Mouse (Mus musculus) liver, postnatal 0 days (tissue): ENCODE data around the gene Npepps. TPM values are rescaled to one million over a fixed set of nuclear protein-coding genes. Genes with fewer than 3 reads are reported as not detected.
"Not testable (repeated sequence)": the region's sequence is repeated elsewhere in the genome, so short reads cannot be mapped to it uniquely, and the experiment has no call there.

ENCODE experiments used
- ATAC-seq: fragments of 200-750 bp; cut with Nextera tagmentation; 2 replicates; pipeline ENCODE4 v1.8.0; 2017; ENCODE audit warnings: mild to moderate bottlenecking, moderate library complexity
- DNase-seq: peaks from one replicate; pipeline ENCODE4 v3.0.0-alpha.2; 2016
- H3K27ac ChIP-seq: fragments of 300-500 bp; sonication (generic); 2 replicates; pipeline ENCODE4 v1.5.1; 2014; ENCODE audit warnings: antibody characterized with exemption, moderate library complexity, mild to moderate bottlenecking, low read depth
- H3K27me3 ChIP-seq: fragments of 300-500 bp; sonication (generic); 2 replicates; pipeline ENCODE4 v1.6.1; 2014; ENCODE audit warnings: low read length, control low read depth, mixed read lengths; ENCODE audit not compliant: insufficient read depth
- H3K36me3 ChIP-seq: fragments of 300-500 bp; sonication (generic); replicated peaks from 2 replicates; pipeline ENCODE4 v1.6.1; 2014; ENCODE audit warnings: mild to moderate bottlenecking, control low read depth, low read length, moderate library complexity, mixed read lengths; ENCODE audit not compliant: insufficient read depth
- H3K4me1 ChIP-seq: fragments of 300-500 bp; sonication (generic); 2 replicates; pipeline ENCODE4 v1.6.1; 2014; ENCODE audit warnings: antibody characterized with exemption, mild to moderate bottlenecking, control low read depth; ENCODE audit not compliant: insufficient read depth
- H3K4me2 ChIP-seq: fragments of 300-500 bp; sonication (generic); 2 replicates; pipeline ENCODE4 v1.6.1; 2014; ENCODE audit warnings: low read depth, mild to moderate bottlenecking, low read length, moderate library complexity, mixed read lengths
- H3K4me3 ChIP-seq: fragments of 300-500 bp; sonication (generic); 2 replicates; pipeline ENCODE4 v1.5.1; 2014; ENCODE audit warnings: low read depth, low read length
- H3K9ac ChIP-seq: fragments of 300-500 bp; sonication (generic); replicated peaks from 2 replicates; pipeline ENCODE4 v1.6.1; 2014; ENCODE audit warnings: mild to moderate bottlenecking, moderate library complexity
- H3K9me3 ChIP-seq: fragments of 300-500 bp; sonication (generic); 2 replicates; pipeline ENCODE4 v1.6.1; 2016; ENCODE audit warnings: mild to moderate bottlenecking, control low read depth, low read length, mixed read lengths
- CTCF ChIP-seq: sonication (generic); IDR thresholded peaks from 2 replicates; pipeline ENCODE4 v1.5.1; 2016; ENCODE audit warnings: antibody characterized with exemption, low read depth
- EP300 ChIP-seq: IDR thresholded peaks from 2 replicates; pipeline ENCODE4 v1.6.1; 2016; ENCODE audit warnings: antibody characterized with exemption, low read depth, mild to moderate bottlenecking
- WGBS: fragments of 180-500 bp; shearing (Covaris S2); extraction: QIAGEN DNeasy Blood & Tissue Kit; methylation state at CpG from one replicate; pipeline ENCODE4 v1.1.7; 2014; ENCODE audit not compliant: insufficient replicate concordance; 5-methylcytosine and 5-hydroxymethylcytosine counted together
- polyA plus RNA-seq: library from polyadenylated mRNA; unstranded; fragments of >200 nt; fragmentation: Nextera tagmentation; extraction: Ambion mirVana; gene quantifications from 2 replicates; pipeline ENCODE4 v1.2.1, GENCODE M21; 2015

Gene Npepps
- polyA plus RNA-seq, 1 experiment from 2014 or later: 16.5 TPM

- no peak for TF ChIP-seq CTCF
- Histone ChIP-seq H3K27ac (peak within 1 kb of the TSS; percentile 80), H3K36me3 (no peaks in the 10 kb centered on the region), H3K4me2 (peak within 1 kb of the TSS; percentile 79), H3K4me1 (peaks cover 9% of the 10 kb centered on the region), H3K27me3 (peaks cover 3% of the 10 kb centered on the region; the same call in 1 of the 2 replicates), H3K9me3 (no peaks in the 10 kb centered on the region), H3K4me3 (peak within 1 kb of the TSS; percentile 67), H3K9ac (peak within 1 kb of the TSS; percentile 77)
- peak; percentile 99 for DNase-seq
- WGBS: under 1% methylated on average over 47 of the region's 50 CpGs
- peak; percentile 99 for ATAC-seq
These were observed 35.4 kb upstream of the Npepps start, which contains the start of gene Mrpl45 for GRCm38 (mm10) chr11:97315504-97316503. Gene Mrpl45 (plus strand): TSS chr11:97315716.

DNA sequence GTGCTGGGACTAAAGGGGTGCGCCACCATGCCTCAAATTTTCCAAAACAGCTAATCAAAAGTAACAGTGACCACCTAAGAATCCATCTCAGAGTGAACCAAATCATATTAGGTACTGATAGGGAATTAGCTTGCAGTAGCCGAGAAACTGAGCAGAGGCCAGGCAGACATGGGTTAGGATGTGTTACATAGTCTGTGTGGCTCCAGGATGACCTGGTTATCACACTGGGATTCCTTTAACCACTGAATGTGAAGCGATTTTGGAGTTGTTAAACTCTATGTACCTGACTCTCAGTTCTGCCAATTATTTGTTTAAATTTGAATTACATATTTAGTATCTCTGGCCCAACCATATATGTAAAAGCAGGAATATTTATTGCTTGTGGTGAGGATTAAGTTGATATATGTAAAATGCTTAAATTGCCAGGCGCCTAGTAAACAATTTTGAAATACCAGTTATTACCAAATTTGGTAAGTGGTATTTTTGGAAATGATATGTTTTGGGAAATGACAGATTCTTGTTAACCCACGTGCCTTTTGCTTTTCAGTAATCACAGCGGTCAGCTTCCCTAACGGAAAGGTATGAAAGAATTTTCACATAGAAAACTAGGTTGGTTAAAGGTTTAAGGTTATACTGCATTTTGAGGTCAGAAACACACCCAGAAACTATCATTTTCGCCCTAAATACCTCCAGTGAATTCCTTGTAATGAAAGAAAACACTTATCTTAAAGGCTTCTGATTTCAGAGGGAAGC lies 34.5 kb upstream of the Npepps start:
- Histone ChIP-seq H3K4me3 (peak overlapping the region; percentile 67), H3K9me3 (no peaks in the 10 kb centered on the region), H3K4me2 (peak overlapping the region; percentile 79), H3K27me3 (peaks cover 6% of the 10 kb centered on the region; the same call in 1 of the 2 replicates), H3K9ac (0 out of 2 replicates have a peak overlapping the region, but pooled peaks have one; percentile 32), H3K27ac (peak overlapping the region; percentile 55; the same call in 1 of the 2 replicates), H3K36me3 (no peaks in the 10 kb centered on the region), H3K4me1 (peaks cover 11% of the 10 kb centered on the region)
- ATAC-seq: no peak
- DNase-seq: no peak
- TF ChIP-seq EP300 (no peak; the same call in 1 of the 2 replicates), CTCF (no peak)
- 35% methylated on average over 8 of the region's 8 CpGs for WGBS

DNA sequence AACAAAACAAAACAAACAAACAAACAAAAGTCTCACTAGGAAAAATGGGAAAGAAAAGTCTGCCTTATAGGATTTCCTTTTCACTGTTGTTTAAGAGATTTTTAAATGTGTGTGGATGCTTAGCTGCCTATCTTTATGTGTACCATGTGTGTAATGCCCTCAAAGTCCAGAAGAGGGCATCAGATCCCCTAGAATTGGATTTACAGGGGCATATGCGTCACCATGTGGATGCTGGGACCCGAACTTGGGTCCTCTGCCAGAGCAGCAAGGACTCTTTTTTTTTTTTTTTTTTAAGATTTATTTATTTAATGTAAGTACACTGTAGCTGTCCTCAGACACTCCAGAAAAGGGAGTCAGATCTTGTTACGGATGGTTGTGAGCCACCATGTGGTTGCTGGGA lies 33.7 kb upstream of the Npepps start:
- Histone ChIP-seq H3K4me1 (peaks cover 19% of the 10 kb centered on the region), H3K27me3 (peaks cover 6% of the 10 kb centered on the region; the same call in 1 of the 2 replicates), H3K9me3 (no peaks in the 10 kb centered on the region), H3K9ac (no peak overlapping the region), H3K4me2 (no peak overlapping the region), H3K27ac (no peak overlapping the region), H3K36me3 (no peaks in the 10 kb centered on the region), H3K4me3 (no peak overlapping the region)
- DNase-seq: no peak
- whole genome bisulfite sequencing: 88% methylated on average over 3 of the region's 3 CpGs
- ATAC-seq: no peak
- TF ChIP-seq EP300 (no peak), CTCF (peak; percentile 50)

GRCm38 (mm10) chr11:97312871-97313270 lies 32.4 kb upstream of the Npepps start:
- H3K4me2 ChIP-seq, DNase-seq, H3K27me3 ChIP-seq, H3K9me3 ChIP-seq, H3K36me3 ChIP-seq, H3K27ac ChIP-seq, ATAC-seq, H3K4me3 ChIP-seq, H3K9ac ChIP-seq: not testable (repeated sequence)
- WGBS: 66% methylated on average over 1 of the region's 1 CpGs
- peaks cover 19% of the 10 kb centered on the region for H3K4me1 ChIP-seq

GRCm38 (mm10) chr11:97310895-97311631 lies 30.6 kb upstream of the Npepps start:
- H3K9me3 ChIP-seq: no peaks in the 10 kb centered on the region
- H3K4me1 ChIP-seq: peaks cover 19% of the 10 kb centered on the region
- peak overlapping the region; percentile 89 for H3K4me2 ChIP-seq
- ATAC-seq (no peak), DNase-seq (no peak)
- 0 out of 2 replicates have a peak, but pooled peaks have one; percentile 8 for TF ChIP-seq CTCF
- no peak for TF ChIP-seq EP300
- H3K9ac ChIP-seq: peak overlapping the region; percentile 7; the same call in 1 of the 2 replicates
- peak overlapping the region; percentile 62 for H3K27ac ChIP-seq
- H3K4me3 ChIP-seq: peak overlapping the region; percentile 35
- peaks cover 6% of the 10 kb centered on the region; the same call in 1 of the 2 replicates for H3K27me3 ChIP-seq
- 6% methylated on average over 18 of the region's 18 CpGs for WGBS
- H3K36me3 ChIP-seq: no peaks in the 10 kb centered on the region
